Mouse (Mus musculus) MEL (cell line): Measurements from ENCODE around the gene Entpd7. TPM values are rescaled to one million over a fixed set of nuclear protein-coding genes. Genes with fewer than 3 reads are reported as not detected.
A peak's percentile ranks its signal among the peaks of the same experiment; 100 is the strongest.

Source experiments
- DNase-seq: peaks from one replicate; pipeline ENCODE4 v3.0.0; 2011; ENCODE audit warnings: low read depth, low spot score
- H3K27ac ChIP-seq: 2 replicates; pipeline ENCODE4 v1.5.1; 2012; ENCODE audit warnings: low read depth, mild to moderate bottlenecking, control low read depth, low read length, moderate library complexity; ENCODE audit not compliant: control insufficient read depth
- H3K27me3 ChIP-seq, 2 experiments: fragments of 150-350 bp in 1 of 2; sonication (generic) in 1 of 2; 2 replicates each; pipeline ENCODE4 v1.6.1; 2012; ENCODE audit warnings: low read length in 2 of 2, mild to moderate bottlenecking in 2 of 2, improper control_type of control experiment in 1 of 2, moderate library complexity in 1 of 2; ENCODE audit not compliant: insufficient read depth in 2 of 2, control insufficient read depth in 1 of 2
- H3K36me3 ChIP-seq, 2 experiments: 2 replicates each; pipeline ENCODE4 v1.6.1; 2012 to 2014; ENCODE audit warnings: low read length in 2 of 2, improper control_type of control experiment in 1 of 2, inconsistent platforms in 1 of 2, mild to moderate bottlenecking in 1 of 2; ENCODE audit not compliant: insufficient read depth in 2 of 2, control insufficient read depth in 1 of 2
- H3K4me1 ChIP-seq, 2 experiments: fragments of 150-350 bp in 1 of 2; sonication (generic) in 1 of 2; 2 replicates each; pipeline ENCODE4 v1.6.1; 2012; ENCODE audit warnings: low read length in 2 of 2, improper control_type of control experiment in 1 of 2, mild to moderate bottlenecking in 1 of 2; ENCODE audit not compliant: insufficient read depth in 2 of 2, control insufficient read depth in 1 of 2
- H3K4me3 ChIP-seq, 2 experiments: fragments of 150-350 bp in 1 of 2; sonication (generic) in 1 of 2; 2 replicates each; pipeline ENCODE4 v1.5.1; 2012; ENCODE audit warnings: low read depth in 2 of 2, low read length in 2 of 2, mild to moderate bottlenecking in 2 of 2, moderate library complexity in 2 of 2, control low read depth in 1 of 2, improper control_type of control experiment in 1 of 2; ENCODE audit not compliant: control insufficient read depth in 1 of 2, insufficient read depth in 1 of 2
- H3K79me2 ChIP-seq: 2 replicates; pipeline ENCODE4 v1.6.1; 2012; ENCODE audit warnings: mild to moderate bottlenecking, low read length, moderate library complexity; ENCODE audit not compliant: control insufficient read depth, poor library complexity, insufficient read depth
- H3K9ac ChIP-seq: 2 replicates; pipeline ENCODE4 v1.6.1; 2012; ENCODE audit warnings: low read depth, mild to moderate bottlenecking, control low read depth, low read length, moderate library complexity; ENCODE audit not compliant: control insufficient read depth, poor library complexity, severe bottlenecking
- H3K9me3 ChIP-seq: fragments of 150-350 bp; sonication (generic); replicated peaks from 2 replicates; pipeline ENCODE4 v1.6.1; 2012; ENCODE audit warnings: mild to moderate bottlenecking, low read length, improper control_type of control experiment, moderate library complexity; ENCODE audit not compliant: insufficient read depth
- BHLHE40 ChIP-seq: IDR thresholded peaks from 2 replicates; pipeline ENCODE4 v1.6.1; 2012; ENCODE audit warnings: low read depth, mild to moderate bottlenecking, inconsistent platforms, low read length, improper control_type of control experiment, borderline replicate concordance
- CHD2 ChIP-seq: IDR thresholded peaks from 2 replicates; pipeline ENCODE4 v1.6.1; 2011; ENCODE audit warnings: low read length, improper control_type of control experiment
- CTCF ChIP-seq, 3 experiments: IDR thresholded peaks in 2 of 3; conservative IDR thresholded peaks in 1 of 3; 2 replicates each; pipeline ENCODE4 v1.5.1; 2011 to 2012; ENCODE audit warnings: low read length in 3 of 3, low read depth in 2 of 3, mild to moderate bottlenecking in 2 of 3, improper control_type of control experiment in 1 of 3, inconsistent platforms in 1 of 3, mixed read lengths in 1 of 3, moderate library complexity in 1 of 3; ENCODE audit not compliant: control insufficient read depth in 1 of 3, insufficient read depth in 1 of 3, poor library complexity in 1 of 3, severe bottlenecking in 1 of 3
- E2F4 ChIP-seq: IDR thresholded peaks from 2 replicates; pipeline ENCODE4 v1.6.1; 2011; ENCODE audit warnings: low read depth, low read length, improper control_type of control experiment, borderline replicate concordance
- ELF1 ChIP-seq: IDR thresholded peaks from 2 replicates; pipeline ENCODE4 v1.6.1; 2014; ENCODE audit warnings: low read depth, mild to moderate bottlenecking, inconsistent platforms, low read length, improper control_type of control experiment, moderate library complexity
- GATA1 ChIP-seq: IDR thresholded peaks from 2 replicates; pipeline ENCODE4 v1.6.1; 2011; ENCODE audit warnings: low read depth, low read length, improper control_type of control experiment
- JUND ChIP-seq: IDR thresholded peaks from 2 replicates; pipeline ENCODE4 v1.6.1; 2011; ENCODE audit warnings: low read depth, mild to moderate bottlenecking, improper control_type of control experiment, low read length
- KAT2A ChIP-seq: conservative IDR thresholded peaks from 2 replicates; pipeline ENCODE4 v1.6.1; 2012; ENCODE audit warnings: low read depth, low read length, improper control_type of control experiment, inconsistent platforms
- MAX ChIP-seq: IDR thresholded peaks from 2 replicates; pipeline ENCODE4 v1.6.1; 2011; ENCODE audit warnings: low read length, improper control_type of control experiment
- MAZ ChIP-seq: IDR thresholded peaks from 2 replicates; pipeline ENCODE4 v1.6.1; 2012; ENCODE audit warnings: low read depth, mild to moderate bottlenecking, inconsistent platforms, low read length, improper control_type of control experiment
- MXI1 ChIP-seq: IDR thresholded peaks from 2 replicates; pipeline ENCODE4 v1.6.1; 2011; ENCODE audit warnings: mild to moderate bottlenecking, low read depth, low read length, improper control_type of control experiment
- MYC ChIP-seq: IDR thresholded peaks from 2 replicates; pipeline ENCODE4 v1.6.1; 2011; ENCODE audit warnings: low read depth, mild to moderate bottlenecking, low read length, improper control_type of control experiment, moderate library complexity
- POLR2AphosphoS2 ChIP-seq: IDR thresholded peaks from 2 replicates; pipeline ENCODE4 v1.6.1; 2011; ENCODE audit warnings: low read length, improper control_type of control experiment
- RAD21 ChIP-seq: IDR thresholded peaks from 2 replicates; pipeline ENCODE4 v1.6.1; 2011; ENCODE audit warnings: mild to moderate bottlenecking, low read depth, low read length, improper control_type of control experiment
- SIN3A ChIP-seq: IDR thresholded peaks from 2 replicates; pipeline ENCODE4 v1.6.1; 2012; ENCODE audit warnings: low read length, improper control_type of control experiment, inconsistent platforms
- SMC3 ChIP-seq: IDR thresholded peaks from 2 replicates; pipeline ENCODE4 v1.6.1; 2011; ENCODE audit warnings: low read depth, low read length, improper control_type of control experiment
- TBP ChIP-seq: IDR thresholded peaks from 2 replicates; pipeline ENCODE4 v1.8.0; 2011; ENCODE audit warnings: low read depth, low read length, improper control_type of control experiment
- UBTF ChIP-seq: IDR thresholded peaks from 2 replicates; pipeline ENCODE4 v1.6.1; 2012; ENCODE audit warnings: low read depth, mild to moderate bottlenecking, inconsistent platforms, low read length, improper control_type of control experiment, moderate library complexity, borderline replicate concordance; ENCODE audit not compliant: insufficient read depth
- USF1 ChIP-seq: IDR thresholded peaks from 2 replicates; pipeline ENCODE4 v1.6.1; 2014; ENCODE audit warnings: low read depth, mild to moderate bottlenecking, inconsistent platforms, low read length, improper control_type of control experiment, moderate library complexity
- ZKSCAN1 ChIP-seq: IDR thresholded peaks from 2 replicates; pipeline ENCODE4 v1.6.1; 2012; ENCODE audit warnings: low read depth, mild to moderate bottlenecking, inconsistent platforms, low read length, improper control_type of control experiment, moderate library complexity
- ZMIZ1 ChIP-seq: IDR thresholded peaks from 2 replicates; pipeline ENCODE4 v1.6.1; 2012; ENCODE audit warnings: low read depth, mild to moderate bottlenecking, inconsistent platforms, low read length, improper control_type of control experiment, moderate library complexity
- ZNF384 ChIP-seq: IDR thresholded peaks from 2 replicates; pipeline ENCODE4 v1.6.1; 2012; ENCODE audit warnings: low read depth, mild to moderate bottlenecking, inconsistent platforms, low read length, improper control_type of control experiment
- polyA plus RNA-seq, 2 experiments: library from polyadenylated mRNA; stranded (reverse) in 1 of 2; unstranded in 1 of 2; fragments of >175 nt in 1 of 2; fragments of >200 nt in 1 of 2; gene quantifications; 2 replicates each; pipeline versions ENCODE4 v1.2.1 to v1.2.4; 2012; ENCODE audit warnings: low replicate concordance in 2 of 2, low read depth in 1 of 2; ENCODE audit not compliant: insufficient read length in 2 of 2, insufficient read depth in 1 of 2, missing spikeins in 1 of 2
- total RNA-seq: library from RNA; depleted of rRNA; stranded (reverse); fragments of 300-350 nt; gene quantifications from 2 replicates; pipeline ENCODE4 v1.2.3, GENCODE M21; 2012

The Entpd7 gene
- total and polyA plus RNA-seq, 3 experiments = 4.2 to 7.7 TPM; not detected in 1

DNA sequence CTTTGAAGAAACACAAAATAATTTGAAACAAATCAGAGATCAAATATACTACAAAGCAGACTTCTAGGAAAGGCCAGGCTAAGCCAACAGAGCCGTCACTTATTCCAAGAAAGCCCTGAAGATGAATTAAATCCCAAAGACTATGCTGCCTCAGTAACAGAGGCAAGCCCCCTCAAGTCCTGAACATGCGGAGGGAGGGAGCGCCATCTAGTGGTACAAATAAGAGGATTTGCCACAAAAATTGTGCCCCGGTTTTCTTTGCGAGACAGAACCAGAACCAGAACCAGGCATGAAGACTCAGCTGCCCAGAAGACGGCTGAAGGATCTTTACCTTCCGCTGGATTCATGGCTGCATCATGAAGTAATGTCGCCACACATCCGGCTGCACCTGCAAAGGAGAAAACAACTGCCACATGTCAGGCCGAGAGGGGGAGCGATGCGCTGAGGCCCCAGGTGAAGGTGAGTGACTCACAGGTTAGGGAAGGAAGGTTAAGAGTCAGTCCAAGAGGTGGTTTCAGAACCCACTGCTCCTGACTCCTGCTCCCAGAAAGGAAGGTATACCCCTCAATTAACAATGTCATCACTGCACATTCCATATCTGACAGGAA is 23.9 kb upstream of the Entpd7 start:
- Histone ChIP-seq H3K27me3 (no peaks in the 10 kb centered on the region), H3K9me3 (no peaks in the 10 kb centered on the region), H3K4me3 (no peak overlapping the region), H3K79me2 (peaks cover 5% of the 10 kb centered on the region), H3K4me1 (0 out of 4 replicates have a peak, but pooled peaks cover 0 to 2% of the 10 kb centered on the region in 2 experiments), H3K9ac (no peak overlapping the region), H3K27ac (no peak overlapping the region), H3K36me3 (peaks cover 0 to 9% of the 10 kb centered on the region in 2 experiments; a peak in 2 of 4 replicates)
- peak; percentile 31; the same call in 1 of the 2 replicates for TF ChIP-seq SIN3A
- no peak for TF ChIP-seq CHD2
- 0 out of 2 replicates have a peak, but pooled peaks have one; percentile 43 for TF ChIP-seq MAZ
- TF ChIP-seq JUND = no peak
- peak; percentile 55 for TF ChIP-seq SMC3
- peak; percentile 72 for TF ChIP-seq MYC
- TF ChIP-seq CTCF (IDR thresholded peaks at IDR 0.05 in 2 of 3, conservative IDR thresholded peaks at IDR 0.05 in 1 of 3; ENCODE audit: control insufficient read depth in 1 of 3, insufficient read depth in 1 of 3, low read depth in 2 of 3, low read length in 3 of 3, poor library complexity in 1 of 3, severe bottlenecking in 1 of 3) = peak; percentile 78 to 89 (median 79)
- peak; percentile 62 for TF ChIP-seq RAD21
- DNase-seq = peak; percentile 75

DNA sequence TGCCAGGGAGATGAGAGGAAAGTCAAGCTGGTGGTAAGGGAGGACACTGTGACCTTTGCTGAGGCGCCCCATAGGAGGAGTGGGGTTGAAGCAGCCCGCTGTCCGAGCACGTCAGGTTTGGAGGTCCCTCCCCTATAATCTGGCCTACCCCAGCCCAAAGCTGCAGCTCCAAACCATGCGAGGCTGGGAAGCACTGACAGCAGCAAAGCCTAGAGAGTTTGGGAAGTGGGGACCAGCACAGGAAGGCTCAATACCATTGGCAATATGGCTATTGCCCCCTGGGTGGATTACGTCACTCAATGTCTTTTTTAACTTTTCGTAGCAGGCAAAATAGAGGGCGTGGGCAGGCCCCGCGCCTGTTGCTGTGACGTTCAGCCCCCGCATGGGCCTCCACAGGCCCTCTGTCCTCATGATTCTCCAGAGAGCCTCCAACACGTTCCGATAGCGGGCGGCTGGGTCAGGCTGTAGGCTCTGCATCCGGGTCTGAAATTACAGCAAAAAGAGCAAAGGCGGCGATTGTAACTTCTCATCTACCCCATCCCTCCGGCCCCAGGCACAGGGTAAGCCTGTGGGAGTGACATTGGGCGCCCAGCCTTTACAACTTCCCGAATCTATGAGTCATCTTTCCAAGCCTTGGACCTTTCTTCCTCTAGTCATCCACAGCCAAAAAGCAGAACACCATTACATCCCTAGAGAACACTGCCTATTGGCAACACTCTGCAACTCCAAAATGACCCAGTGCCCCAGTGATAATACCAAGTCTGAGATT is 22.6 kb upstream of the Entpd7 start:
- Histone ChIP-seq H3K79me2 (peaks cover 12% of the 10 kb centered on the region), H3K27ac (no peak overlapping the region), H3K4me3 (no peak overlapping the region), H3K9ac (no peak overlapping the region)
- DNase-seq = no peak
- no peak for TF ChIP-seq MXI1
- TF ChIP-seq KAT2A = no peak
- no peak for TF ChIP-seq E2F4
- TF ChIP-seq USF1 = no peak
- no peak for TF ChIP-seq ZKSCAN1
- TF ChIP-seq GATA1 = no peak
- TF ChIP-seq POLR2AphosphoS2 = no peak
- TF ChIP-seq TBP = no peak
- no peak for TF ChIP-seq ZMIZ1
- no peak for TF ChIP-seq SMC3
- no peak for TF ChIP-seq ZNF384
- TF ChIP-seq UBTF = no peak
- no peak for TF ChIP-seq SIN3A
- TF ChIP-seq ELF1 = no peak
- no peak for TF ChIP-seq CTCF (IDR thresholded peaks at IDR 0.05 in 2 of 3, conservative IDR thresholded peaks at IDR 0.05 in 1 of 3; ENCODE audit: control insufficient read depth in 1 of 3, insufficient read depth in 1 of 3, low read depth in 2 of 3, low read length in 3 of 3, poor library complexity in 1 of 3, severe bottlenecking in 1 of 3)
- no peak for TF ChIP-seq BHLHE40
- TF ChIP-seq CHD2 = no peak
- no peak for TF ChIP-seq JUND
- no peak for TF ChIP-seq MAX
- TF ChIP-seq, all 39 proteins: peak for 0
- Histone ChIP-seq H3K36me3 (peaks cover 0 to 9% of the 10 kb centered on the region in 2 experiments; a peak in 2 of 4 replicates), H3K9me3 (no peaks in the 10 kb centered on the region), H3K4me1 (no peaks in the 10 kb centered on the region), H3K27me3 (no peaks in the 10 kb centered on the region)
